Mouse (Mus musculus) heart, embryonic 15.5 days (tissue): Measurements from ENCODE around the gene Fermt2. TPM values are rescaled to one million over a fixed set of nuclear protein-coding genes. Genes with fewer than 3 reads are reported as not detected.
"Not testable (repeated sequence)": the region's sequence is repeated elsewhere in the genome, so short reads cannot be mapped to it uniquely, and the experiment has no call there.

Source experiments
- ATAC-seq: fragments of 200-750 bp; cut with Nextera tagmentation; replicated peaks from 2 replicates; pipeline ENCODE4 v1.8.0; 2017; ENCODE audit warnings: low read depth, moderate TSS enrichment; ENCODE audit not compliant: insufficient number of reproducible peaks, insufficient read depth, low FRiP score
- H3K27ac ChIP-seq: fragments of 300-500 bp; sonication (generic); 2 replicates; pipeline ENCODE4 v1.5.1; 2015; ENCODE audit warnings: mild to moderate bottlenecking, inconsistent platforms
- H3K27me3 ChIP-seq: fragments of 300-500 bp; sonication (generic); 2 replicates; pipeline ENCODE4 v1.6.1; 2015; ENCODE audit warnings: inconsistent platforms
- H3K36me3 ChIP-seq: fragments of 300-500 bp; sonication (generic); 2 replicates; pipeline ENCODE4 v1.6.1; 2015; ENCODE audit warnings: mild to moderate bottlenecking, inconsistent platforms
- H3K4me1 ChIP-seq: fragments of 300-500 bp; sonication (generic); replicated peaks from 2 replicates; pipeline ENCODE4 v1.6.1; 2015; ENCODE audit warnings: inconsistent platforms
- H3K4me2 ChIP-seq: fragments of 300-500 bp; sonication (generic); 2 replicates; pipeline ENCODE4 v1.6.1; 2015; ENCODE audit warnings: inconsistent platforms, mild to moderate bottlenecking, moderate library complexity
- H3K4me3 ChIP-seq: fragments of 300-500 bp; sonication (generic); 2 replicates; pipeline ENCODE4 v1.5.1; 2015; ENCODE audit warnings: mild to moderate bottlenecking, inconsistent platforms
- H3K9ac ChIP-seq: fragments of 300-500 bp; sonication (generic); 2 replicates; pipeline ENCODE4 v1.6.1; 2015; ENCODE audit warnings: mild to moderate bottlenecking, inconsistent platforms
- H3K9me3 ChIP-seq: fragments of 300-500 bp; sonication (generic); replicated peaks from 2 replicates; pipeline ENCODE4 v1.6.1; 2016; ENCODE audit warnings: inconsistent platforms
- WGBS: fragments of 180-500 bp; shearing (Covaris S2); methylation state at CpG from one replicate; pipeline ENCODE4 v1.1.7; 2015; ENCODE audit warnings: mixed read lengths; 5-methylcytosine and 5-hydroxymethylcytosine counted together
- polyA plus RNA-seq: library from polyadenylated mRNA; unstranded; fragments of >200 nt; fragmentation: Nextera tagmentation; extraction: Ambion mirVana; gene quantifications from 2 replicates; pipeline ENCODE4 v1.2.1, GENCODE M21; 2015

The Fermt2 gene
- polyA plus RNA-seq, 1 experiment from 2014 or later = 265 TPM

- Histone ChIP-seq H3K27ac (peak overlapping the region; percentile 67), H3K4me1 (peaks cover 72% of the 10 kb centered on the region), H3K4me2 (no peak overlapping the region; the same call in 1 of the 2 replicates), H3K36me3 (peaks cover 18% of the 10 kb centered on the region; the same call in 1 of the 2 replicates), H3K4me3 (no peak overlapping the region), H3K9ac (no peak overlapping the region), H3K9me3 (no peaks in the 10 kb centered on the region), H3K27me3 (no peaks in the 10 kb centered on the region)
- ATAC-seq = no peak
- WGBS = 50% methylated on average over 3 of the region's 3 CpGs
Measured at GRCm38 (mm10) chr14:45507447-45507846, 22.5 kb downstream of the Fermt2 start.

- peak overlapping the region; percentile 13; the same call in 1 of the 2 replicates for H3K9ac ChIP-seq
- peak overlapping the region; percentile 67 for H3K27ac ChIP-seq
- 14% methylated on average over 6 of the region's 6 CpGs for WGBS
- H3K27me3 ChIP-seq = no peaks in the 10 kb centered on the region
- H3K4me1 ChIP-seq = peaks cover 69% of the 10 kb centered on the region
- H3K4me2 ChIP-seq = peak overlapping the region; percentile 7; the same call in 1 of the 2 replicates
- ATAC-seq = peak; percentile 39; the same call in 1 of the 2 replicates
- H3K9me3 ChIP-seq = no peaks in the 10 kb centered on the region
- no peak overlapping the region for H3K4me3 ChIP-seq
- peaks cover 21% of the 10 kb centered on the region; the same call in 1 of the 2 replicates for H3K36me3 ChIP-seq
Measured at GRCm38 (mm10) chr14:45507032-45507431, 22.9 kb downstream of the Fermt2 start.

GRCm38 (mm10) chr14:45506165-45506564, 23.8 kb downstream of the Fermt2 start:
- H3K27ac ChIP-seq = 0 out of 2 replicates have a peak overlapping the region, but pooled peaks have one; percentile 67
- peaks cover 22% of the 10 kb centered on the region; the same call in 1 of the 2 replicates for H3K36me3 ChIP-seq
- no peak for ATAC-seq
- no peaks in the 10 kb centered on the region for H3K9me3 ChIP-seq
- H3K4me1 ChIP-seq = peaks cover 62% of the 10 kb centered on the region
- no peaks in the 10 kb centered on the region for H3K27me3 ChIP-seq
- H3K9ac ChIP-seq = no peak overlapping the region
- WGBS = 86% methylated on average over 4 of the region's 4 CpGs
- no peak overlapping the region for H3K4me2 ChIP-seq
- H3K4me3 ChIP-seq = no peak overlapping the region

GRCm38 (mm10) chr14:45504422-45505113, 25.4 kb downstream of the Fermt2 start:
- H3K36me3 ChIP-seq = peaks cover 26% of the 10 kb centered on the region; the same call in 1 of the 2 replicates

GRCm38 (mm10) chr14:45503934-45504333, 26.0 kb downstream of the Fermt2 start:
- H3K4me1 ChIP-seq = peaks cover 53% of the 10 kb centered on the region
- no peak overlapping the region for H3K4me2 ChIP-seq
- H3K36me3 ChIP-seq = peaks cover 26% of the 10 kb centered on the region; the same call in 1 of the 2 replicates
- H3K27me3 ChIP-seq = no peaks in the 10 kb centered on the region
- no peak overlapping the region for H3K9ac ChIP-seq
- H3K4me3 ChIP-seq = no peak overlapping the region
- no peak for ATAC-seq
- H3K27ac ChIP-seq = 0 out of 2 replicates have a peak overlapping the region, but pooled peaks have one; percentile 5
- H3K9me3 ChIP-seq = no peaks in the 10 kb centered on the region
- 62% methylated on average over 3 of the region's 3 CpGs for WGBS

More at GRCm38 (mm10) chr14:45504422-45505113, 25.4 kb downstream of the Fermt2 start:
- H3K9me3 ChIP-seq = no peaks in the 10 kb centered on the region
- no peak overlapping the region for H3K4me3 ChIP-seq
- H3K4me1 ChIP-seq = peaks cover 60% of the 10 kb centered on the region
- 85% methylated on average over 10 of the region's 10 CpGs for WGBS
- H3K9ac ChIP-seq = no peak overlapping the region
- H3K4me2 ChIP-seq = no peak overlapping the region
- ATAC-seq = no peak
- no peak overlapping the region for H3K27ac ChIP-seq
- H3K27me3 ChIP-seq = no peaks in the 10 kb centered on the region

- H3K27ac ChIP-seq = peak overlapping the region; percentile 40; the same call in 1 of the 2 replicates
- H3K4me1 ChIP-seq = peaks cover 20% of the 10 kb centered on the region
- H3K4me3 ChIP-seq = no peak overlapping the region
- peaks cover 49% of the 10 kb centered on the region for H3K36me3 ChIP-seq
- no peaks in the 10 kb centered on the region for H3K27me3 ChIP-seq
- H3K9me3 ChIP-seq = no peaks in the 10 kb centered on the region
- 90% methylated on average over 11 of the region's 11 CpGs for WGBS
- no peak overlapping the region for H3K4me2 ChIP-seq
- ATAC-seq = 0 out of 2 replicates have a peak, but pooled peaks have one; percentile 39
- 0 out of 2 replicates have a peak overlapping the region, but pooled peaks have one; percentile 4 for H3K9ac ChIP-seq
Measured at GRCm38 (mm10) chr14:45500052-45500451, 29.9 kb downstream of the Fermt2 start.

GRCm38 (mm10) chr14:45497116-45497515, 32.8 kb downstream of the Fermt2 start:
- ATAC-seq = no peak
- no peak overlapping the region for H3K4me3 ChIP-seq
- peaks cover 35% of the 10 kb centered on the region for H3K36me3 ChIP-seq
- H3K27ac ChIP-seq = no peak overlapping the region
- over 99% methylated on average over 3 of the region's 3 CpGs for WGBS
- no peaks in the 10 kb centered on the region for H3K9me3 ChIP-seq
- H3K27me3 ChIP-seq = no peaks in the 10 kb centered on the region
- H3K4me2 ChIP-seq = no peak overlapping the region
- no peak overlapping the region for H3K9ac ChIP-seq
- peaks cover 20% of the 10 kb centered on the region for H3K4me1 ChIP-seq

GRCm38 (mm10) chr14:45495810-45496209, 34.1 kb downstream of the Fermt2 start:
- WGBS = 86% methylated on average over 14 of the region's 14 CpGs
- not testable (repeated sequence) for H3K4me2 ChIP-seq, H3K27me3 ChIP-seq, H3K9me3 ChIP-seq, H3K9ac ChIP-seq, H3K27ac ChIP-seq, H3K4me3 ChIP-seq, ATAC-seq
- Histone ChIP-seq H3K36me3 (peaks cover 33% of the 10 kb centered on the region), H3K4me1 (peaks cover 25% of the 10 kb centered on the region)

GRCm38 (mm10) chr14:45493891-45494290, 36.0 kb downstream of the Fermt2 start:
- Histone ChIP-seq H3K9me3 (no peaks in the 10 kb centered on the region), H3K4me1 (peaks cover 17% of the 10 kb centered on the region; the same call in 1 of the 2 replicates), H3K4me2 (no peak overlapping the region), H3K36me3 (peaks cover 31% of the 10 kb centered on the region), H3K27ac (no peak overlapping the region), H3K9ac (no peak overlapping the region), H3K27me3 (no peaks in the 10 kb centered on the region), H3K4me3 (no peak overlapping the region)
- 86% methylated on average over 4 of the region's 4 CpGs for WGBS
- no peak for ATAC-seq

GRCm38 (mm10) chr14:45492668-45493067, 37.2 kb downstream of the Fermt2 start:
- Histone ChIP-seq H3K27me3 (no peaks in the 10 kb centered on the region), H3K27ac (peak overlapping the region; percentile 54)
- 90% methylated on average over 4 of the region's 4 CpGs for WGBS

GRCm38 (mm10) chr14:45492038-45492437, 37.9 kb downstream of the Fermt2 start:
- H3K27ac ChIP-seq = peak overlapping the region; percentile 54
- no peak overlapping the region for H3K4me2 ChIP-seq
- ATAC-seq = peak; percentile 22; the same call in 1 of the 2 replicates

More at GRCm38 (mm10) chr14:45492668-45493067, 37.2 kb downstream of the Fermt2 start:
- Histone ChIP-seq H3K9me3 (no peaks in the 10 kb centered on the region), H3K4me1 (peaks cover 17% of the 10 kb centered on the region; the same call in 1 of the 2 replicates), H3K36me3 (peaks cover 21% of the 10 kb centered on the region), H3K4me2 (no peak overlapping the region), H3K4me3 (no peak overlapping the region), H3K9ac (no peak overlapping the region)
- no peak for ATAC-seq

More at GRCm38 (mm10) chr14:45492038-45492437, 37.9 kb downstream of the Fermt2 start:
- peaks cover 17% of the 10 kb centered on the region; the same call in 1 of the 2 replicates for H3K4me1 ChIP-seq
- H3K27me3 ChIP-seq = no peaks in the 10 kb centered on the region
- H3K36me3 ChIP-seq = peaks cover 14% of the 10 kb centered on the region
- no peak overlapping the region for H3K4me3 ChIP-seq
- H3K9ac ChIP-seq = no peak overlapping the region
- H3K9me3 ChIP-seq = no peaks in the 10 kb centered on the region
- WGBS = 33% methylated on average over 4 of the region's 4 CpGs
